Mouse (Mus musculus): ENCODE measurements around the gene Gm21858. TPM values are rescaled to one million over a fixed set of nuclear protein-coding genes. Genes with fewer than 3 reads are reported as not detected.
"Not testable (repeated sequence)": the region's sequence is repeated elsewhere in the genome, so short reads cannot be mapped to it uniquely, and the experiment has no call there.

The Gm21858 gene
- total RNA-seq (2014; rRNA removed) (not detected in 2 replicates), polyA plus RNA-seq (2015; fragmentation: Nextera tagmentation; extraction: Ambion mirVana) (not detected in 2 replicates)

GRCm38 (mm10) chrY:55731456-55731855, at the start of gene Gm21858:
TSS of gene Gm21858 (plus strand) at chrY:55731756.
- H3K9ac ChIP-seq (replicated peaks; ENCODE audit: low read length, poor library complexity, severe bottlenecking); H3K4me2 ChIP-seq (ENCODE audit: low read depth, low read length, poor library complexity, severe bottlenecking); H3K4me1 ChIP-seq (ENCODE audit: insufficient read depth, low read length); H3K27me3 ChIP-seq (ENCODE audit: insufficient read depth, low read length); H3K36me3 ChIP-seq (ENCODE audit: insufficient read depth, low read length); DNase-seq (ENCODE audit: low spot score); H3K4me3 ChIP-seq (ENCODE audit: low read depth, low read length); ATAC-seq (ENCODE audit: low FRiP score); H3K27ac ChIP-seq (ENCODE audit: low read depth, low read length); H3K9me3 ChIP-seq (ENCODE audit: low read length): not testable (repeated sequence)
- no CpG with 5 or more reads among the region's 6 CpGs for WGBS
